Mouse (Mus musculus) urinary bladder, postnatal 36 days (tissue): ENCODE measurements around the gene Lekr1.
"Not testable (repeated sequence)": the region's sequence is repeated elsewhere in the genome, so short reads cannot be mapped to it uniquely, and the experiment has no call there.

Experiments used
- DNase-seq, 2 experiments: peaks; one replicate each; pipeline ENCODE4 v3.0.0; 2022; ENCODE audit warnings: low spot score in 2 of 2, mixed read lengths in 1 of 2

The Lekr1 gene

DNA sequence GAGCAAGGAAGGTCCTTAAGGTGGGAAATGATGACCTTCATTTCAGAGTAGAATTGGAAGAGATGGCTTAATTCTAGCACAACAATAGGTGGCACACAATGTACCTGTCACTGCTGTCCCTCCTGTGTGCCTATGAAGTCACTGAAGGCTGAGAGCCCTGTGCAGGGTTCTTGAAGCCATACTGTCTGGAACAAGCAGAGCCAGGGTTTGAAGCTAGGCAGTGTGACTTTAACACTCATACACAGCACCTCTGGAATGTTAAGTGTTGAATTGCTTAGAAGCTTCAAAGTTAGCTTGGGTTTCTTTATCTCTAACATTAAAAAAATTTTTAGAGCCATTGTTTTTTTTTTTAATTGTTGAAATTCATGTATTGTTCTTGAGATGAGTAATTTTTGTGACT lies 100.4 kb downstream of the Lekr1 start:
- DNase-seq = no peak

DNA sequence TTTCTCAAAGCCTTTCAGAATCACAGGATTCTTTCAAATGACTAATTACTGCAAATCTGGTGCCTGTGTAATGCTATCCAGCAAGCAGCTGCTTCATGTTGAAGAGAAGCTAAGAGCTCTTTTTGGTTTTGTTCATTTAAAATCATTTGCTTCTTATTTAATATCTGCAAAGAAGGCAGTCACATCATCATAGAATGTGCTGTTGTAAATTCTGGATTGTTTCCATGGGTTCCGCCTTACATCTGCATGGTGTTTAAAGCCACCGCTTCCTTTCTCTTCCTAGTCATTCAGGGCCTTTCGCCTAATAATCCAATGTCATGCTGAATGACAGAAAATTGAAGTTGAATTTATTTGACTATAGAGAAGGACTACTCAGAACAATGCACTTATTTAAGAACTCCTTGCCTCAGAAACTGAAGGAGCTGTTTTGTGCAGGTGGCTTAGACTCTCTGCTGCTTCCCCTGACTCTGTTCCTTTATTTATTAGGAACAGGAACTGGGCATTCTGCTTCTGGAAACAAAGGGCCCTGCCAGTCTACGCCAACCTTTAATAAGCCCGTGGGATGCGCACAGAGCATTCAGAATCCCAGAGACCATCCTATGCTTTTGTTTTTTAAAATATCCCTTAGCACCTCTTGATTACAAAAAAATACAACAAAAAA lies 101.3 kb downstream of the Lekr1 start:
- DNase-seq = no peak

DNA sequence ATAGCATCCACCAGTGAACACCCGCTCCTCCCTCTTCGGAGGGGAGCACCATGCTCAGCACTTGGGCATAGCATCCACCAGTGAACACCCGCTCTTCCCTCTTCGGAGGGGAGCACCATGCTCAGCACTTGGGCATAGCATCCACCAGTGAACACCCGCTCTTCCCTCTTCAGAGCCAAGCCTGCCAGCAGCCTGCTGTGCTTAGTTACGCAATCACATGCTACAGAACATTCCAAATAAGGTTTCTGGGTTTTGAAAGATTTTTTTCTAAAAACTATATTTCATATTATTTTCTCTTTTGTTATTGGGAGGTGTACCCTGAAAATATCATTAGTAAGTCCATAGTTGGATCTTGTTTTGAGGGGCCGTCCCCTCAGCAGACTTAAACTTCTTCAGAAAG lies 103.6 kb downstream of the Lekr1 start:
- not testable (repeated sequence) for DNase-seq

DNA sequence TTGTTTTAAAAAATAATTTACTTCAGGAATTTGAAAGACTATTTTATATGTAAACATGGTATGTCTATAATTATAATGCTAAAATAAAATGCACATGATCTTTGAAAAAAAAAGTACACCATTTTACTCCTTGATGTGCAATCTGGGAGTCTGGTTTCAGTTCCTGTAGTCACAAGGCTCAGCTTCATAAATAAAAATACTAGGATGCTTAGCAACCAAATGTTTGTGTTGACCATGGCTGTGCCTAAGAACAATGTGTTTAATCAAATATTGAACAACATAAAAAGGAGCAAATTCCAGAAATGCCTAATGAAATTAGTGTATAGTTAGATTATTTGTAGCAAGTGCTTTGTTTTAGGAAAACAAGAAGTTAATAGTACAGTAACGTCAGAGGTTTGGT lies 107.9 kb downstream of the Lekr1 start:
- DNase-seq = no peak

DNA sequence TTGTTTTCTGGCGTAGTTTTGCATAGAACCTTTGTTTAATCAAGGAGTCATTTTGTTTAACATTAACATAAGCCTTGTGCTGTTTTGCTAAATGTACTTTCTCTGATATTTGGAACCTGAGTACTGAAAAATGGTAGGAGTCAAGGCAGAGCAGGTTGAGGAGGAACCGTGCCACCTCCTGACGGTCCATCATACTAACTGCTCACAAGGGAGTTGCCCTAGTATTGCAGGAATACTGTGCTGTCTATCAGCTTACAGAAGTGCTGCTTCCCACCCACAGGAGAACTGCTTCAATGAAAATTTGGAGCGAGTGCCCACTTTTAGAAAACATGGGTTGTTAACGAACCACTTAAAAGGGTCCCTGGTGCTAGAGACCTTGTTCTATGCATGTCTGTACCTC lies 109.1 kb downstream of the Lekr1 start:
- DNase-seq = no peak

DNA sequence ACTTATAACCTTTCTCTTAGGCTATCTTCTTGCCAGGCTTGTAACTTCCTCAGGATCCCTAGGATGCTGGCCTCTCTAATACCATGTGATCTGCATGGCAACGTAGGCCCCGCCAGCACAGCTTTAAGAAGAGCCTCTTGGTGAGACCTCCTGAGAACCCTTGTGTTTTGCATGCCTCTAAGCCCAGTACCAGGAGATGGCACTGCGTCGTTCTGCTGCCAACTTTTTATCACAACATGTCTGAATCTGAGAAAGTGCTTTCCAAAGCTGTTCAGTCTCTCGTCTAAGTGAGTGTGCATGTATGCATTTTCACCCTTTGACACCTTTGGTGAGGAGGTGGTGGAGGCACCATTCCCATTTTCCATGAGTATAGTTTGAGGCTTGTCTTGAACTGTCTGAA lies 116.2 kb downstream of the Lekr1 start:
- DNase-seq = no peak

DNA sequence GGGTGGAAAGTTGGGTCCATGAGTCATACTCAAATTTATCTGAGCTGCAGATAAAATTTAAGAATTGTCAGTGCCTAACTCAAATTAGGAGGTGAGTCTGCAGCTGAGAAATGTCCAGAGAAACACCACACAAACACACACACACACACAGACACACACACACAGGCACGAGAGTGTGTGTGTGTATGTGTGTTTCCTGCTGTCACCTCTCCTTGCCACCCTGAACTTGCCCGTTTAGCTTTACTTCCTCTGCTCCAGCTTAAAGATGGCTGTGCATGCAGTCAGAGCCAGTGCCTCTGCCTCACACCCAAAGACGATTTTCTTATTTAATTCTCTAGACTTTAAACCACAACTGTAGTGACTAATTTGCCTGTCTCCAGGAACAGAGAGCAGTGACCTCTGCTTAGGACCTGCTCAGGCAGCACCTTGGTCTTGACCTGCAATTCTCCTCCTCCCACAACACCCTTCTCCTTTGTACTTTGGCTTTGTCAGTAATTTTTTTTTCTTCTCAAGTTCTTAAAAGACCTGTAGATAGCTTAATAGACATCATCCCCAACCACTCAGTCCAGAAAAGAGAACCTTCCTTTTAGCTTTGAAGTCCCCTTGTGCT lies 124.2 kb downstream of the Lekr1 start:
- DNase-seq = no peak

DNA sequence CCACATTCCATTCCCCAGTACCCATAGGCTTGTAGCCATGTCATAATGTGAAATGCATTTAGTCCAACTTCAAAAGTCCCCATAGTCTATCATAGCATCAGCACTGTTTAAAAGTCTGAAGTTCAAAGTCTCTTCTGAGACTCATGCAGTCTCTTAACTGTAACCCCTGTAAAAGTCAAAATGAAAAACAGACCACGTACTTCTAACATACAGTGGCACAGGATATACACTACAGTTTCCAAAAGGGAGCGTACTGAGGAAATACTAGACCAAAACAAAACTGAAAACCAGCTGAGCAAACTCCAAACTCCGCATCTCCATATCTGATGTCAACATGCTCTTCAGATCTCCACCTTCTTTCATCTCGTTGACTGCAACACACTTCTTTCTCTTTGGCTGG lies 127.5 kb downstream of the Lekr1 start:
- no peak for DNase-seq

DNA sequence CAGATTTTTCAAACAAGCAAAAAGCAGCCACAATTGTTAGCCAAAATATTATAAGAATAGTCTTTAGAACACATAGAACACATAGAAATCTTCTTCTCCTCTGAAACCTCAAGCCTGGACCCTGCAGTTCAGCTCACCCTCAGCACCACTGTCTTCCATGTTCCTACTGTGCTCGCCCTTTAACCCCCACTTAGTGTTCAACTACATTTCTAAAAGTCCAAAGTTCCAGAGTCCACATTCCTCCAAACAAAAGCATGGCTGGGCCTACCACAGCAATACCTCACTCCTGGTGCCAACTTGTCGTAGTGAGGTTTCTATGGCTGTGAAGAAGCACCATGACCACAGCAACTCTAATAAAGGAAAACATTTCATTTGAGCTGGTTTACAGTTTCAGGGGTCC lies 128.7 kb downstream of the Lekr1 start:
- no peak for DNase-seq

DNA sequence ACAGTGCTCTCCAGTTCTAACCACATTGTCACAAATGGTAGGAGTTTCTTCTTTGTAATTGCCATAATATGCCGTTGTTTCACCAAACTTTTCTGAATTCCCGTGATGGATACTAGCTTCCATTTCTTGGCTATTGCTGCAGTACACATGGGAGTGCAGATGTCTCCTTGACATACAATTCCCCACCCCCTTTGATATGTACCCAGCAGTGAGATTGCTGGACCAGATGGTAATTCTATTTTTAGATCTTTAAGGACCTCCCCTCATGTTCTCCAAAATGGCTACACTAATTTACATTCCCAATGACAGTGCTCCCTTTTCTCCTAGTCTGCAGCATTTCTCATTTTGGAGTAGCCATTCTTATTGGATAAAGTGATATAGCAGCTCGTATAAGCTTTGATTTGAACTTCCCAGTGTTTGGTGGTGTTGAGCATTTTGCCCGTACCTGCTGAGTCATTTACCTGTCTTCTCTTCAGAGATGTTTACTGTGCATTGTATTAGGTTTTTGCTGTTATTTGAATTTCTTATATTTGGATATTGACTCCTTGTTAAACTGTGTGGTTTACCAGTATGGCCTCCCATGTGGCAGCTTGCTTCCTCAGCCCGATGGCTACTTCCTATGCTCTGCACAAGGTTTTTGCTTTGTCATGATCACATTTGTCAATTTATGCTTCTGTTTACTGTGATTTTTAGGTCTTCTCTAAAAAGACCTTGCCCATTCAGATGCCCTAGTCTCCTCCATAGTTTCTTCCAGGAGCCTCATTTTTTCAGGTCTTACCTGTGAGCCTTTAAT lies 131.5 kb downstream of the Lekr1 start:
- DNase-seq = no peak

DNA sequence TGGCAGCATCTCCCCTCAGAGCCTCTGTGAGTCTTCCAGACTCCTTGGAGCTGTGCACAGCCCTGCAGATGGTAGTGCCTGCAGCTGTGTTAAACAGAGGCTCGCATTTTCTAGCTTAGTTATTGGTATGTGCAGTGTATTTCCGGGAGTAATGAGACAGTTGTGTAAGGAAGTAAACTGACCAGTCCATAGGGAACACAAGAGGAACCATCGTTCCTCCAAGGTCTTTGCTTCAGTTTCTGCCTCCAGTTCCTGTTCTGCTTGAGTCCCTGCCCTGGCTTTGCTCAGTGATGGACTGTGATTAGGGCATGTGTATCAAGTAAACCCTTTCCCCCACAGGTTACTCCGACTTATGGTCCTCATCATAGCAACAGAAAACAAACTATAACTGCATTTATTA lies 134.9 kb downstream of the Lekr1 start:
- DNase-seq = no peak

DNA sequence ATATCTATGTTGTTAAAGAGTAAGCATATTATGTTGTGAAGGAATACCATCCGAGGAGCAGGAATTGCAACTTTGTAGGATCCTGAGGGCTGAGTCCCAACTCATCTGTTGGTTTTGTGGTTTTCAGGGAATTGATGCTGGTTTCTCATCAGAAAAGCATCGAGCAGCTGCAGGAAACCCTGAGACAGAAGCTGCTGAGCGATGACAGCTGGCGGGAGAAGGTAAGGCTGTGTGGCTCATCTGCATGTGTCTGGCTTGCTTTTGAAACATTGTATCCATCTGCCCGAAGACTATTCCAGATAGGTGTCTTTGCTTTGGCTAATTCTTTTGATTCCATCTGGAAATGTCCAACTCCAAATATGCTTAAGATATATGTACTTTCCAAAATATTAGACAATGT lies 136.2 kb downstream of the Lekr1 start:
- no peak for DNase-seq

DNA sequence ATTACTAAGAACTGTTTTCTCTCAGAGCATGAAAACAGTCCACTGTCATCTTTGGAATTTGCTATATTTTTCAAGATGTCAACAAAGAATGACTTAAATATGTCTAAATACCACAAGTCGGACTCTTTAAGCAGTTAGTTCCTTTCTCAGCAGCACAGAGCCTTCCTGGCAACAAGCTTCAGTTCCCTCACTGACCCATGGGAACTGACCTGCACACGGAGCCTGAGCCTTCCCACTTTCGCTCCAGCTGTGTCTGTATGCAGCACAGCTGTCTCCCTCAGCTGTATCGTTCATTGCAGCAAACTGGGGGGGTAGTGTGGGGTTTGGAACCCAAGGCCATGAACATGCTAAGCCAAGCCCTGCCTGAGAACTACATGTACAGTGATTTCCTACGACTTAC lies 136.8 kb downstream of the Lekr1 start:
- DNase-seq = no peak

DNA sequence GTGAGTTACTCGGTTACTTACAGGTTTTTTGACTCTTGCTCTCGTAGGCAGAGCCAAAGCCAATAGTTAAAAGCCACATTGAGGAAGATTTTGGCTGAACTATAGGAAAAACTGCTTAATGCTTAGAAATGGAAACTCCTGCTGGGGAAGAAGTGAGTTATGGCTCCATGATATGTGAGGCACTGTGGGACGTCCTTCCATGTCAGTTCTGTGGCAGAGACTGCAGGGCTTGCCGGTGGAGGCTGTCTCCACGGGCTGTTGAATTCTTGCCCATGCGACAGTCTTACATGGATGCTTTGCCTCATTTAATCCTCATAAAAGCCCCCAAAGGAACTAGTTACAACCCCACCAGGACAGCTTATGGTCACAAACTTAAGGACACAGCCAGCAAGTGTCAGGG lies 148.9 kb downstream of the Lekr1 start:
- DNase-seq = no peak

DNA sequence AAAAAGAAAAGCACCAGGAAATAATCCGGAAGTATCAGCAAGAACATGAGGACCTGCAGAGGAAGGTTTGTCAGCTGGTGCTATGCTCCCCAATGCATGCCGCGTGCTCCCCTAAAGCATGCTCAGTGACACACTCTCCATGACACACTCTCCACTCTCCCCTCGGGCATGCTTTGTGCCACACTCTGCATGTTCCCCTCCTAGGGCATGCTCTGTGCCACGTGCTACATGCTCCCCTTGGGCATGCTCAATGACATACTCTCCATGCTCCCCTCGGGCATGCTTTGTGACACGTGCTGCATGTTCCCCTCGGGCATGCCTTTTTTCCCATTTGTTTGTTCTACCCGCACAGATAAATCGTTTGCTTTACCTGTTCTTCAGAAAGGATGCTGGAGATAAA lies 150.0 kb downstream of the Lekr1 start:
- no peak for DNase-seq

DNA sequence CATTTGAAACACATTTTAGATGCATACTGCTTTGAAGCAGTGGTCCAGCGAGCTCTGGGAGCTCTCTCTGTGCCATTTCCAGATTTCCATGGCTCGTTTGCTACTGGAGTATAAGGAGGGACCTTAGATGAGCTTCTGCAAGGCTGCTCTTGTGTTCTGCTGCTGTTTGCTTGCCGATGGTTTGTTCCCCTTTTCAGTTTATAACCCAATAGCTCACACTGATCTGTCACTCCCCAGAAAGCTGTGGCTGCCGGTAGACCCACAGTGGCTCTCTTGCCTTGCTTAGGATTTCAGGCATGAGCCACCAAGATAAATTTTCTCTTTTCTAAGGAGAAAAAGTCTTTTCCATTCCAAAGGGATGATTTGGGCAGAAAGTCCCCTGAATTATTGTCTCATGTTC lies 152.6 kb downstream of the Lekr1 start:
- no peak for DNase-seq

DNA sequence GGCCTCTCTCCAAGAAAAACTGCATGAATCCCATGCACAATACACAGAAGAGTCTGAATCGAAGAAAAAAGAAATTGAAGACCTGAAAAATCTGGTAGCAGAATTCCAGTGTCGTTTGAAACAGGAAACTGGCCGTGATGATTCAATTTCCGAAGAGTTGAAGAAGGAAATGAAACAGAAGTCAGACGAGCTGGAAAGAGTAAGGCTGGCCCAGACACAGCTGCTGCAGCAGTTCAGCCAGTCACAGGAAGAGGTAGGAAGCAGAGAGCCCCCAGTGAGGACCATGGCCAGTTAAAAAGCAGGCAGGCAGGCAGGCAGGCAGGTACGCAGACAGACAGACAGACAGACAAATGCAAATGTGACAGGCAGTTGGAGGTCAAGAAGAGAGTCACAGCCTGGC lies 153.8 kb downstream of the Lekr1 start:
- DNase-seq = no peak

DNA sequence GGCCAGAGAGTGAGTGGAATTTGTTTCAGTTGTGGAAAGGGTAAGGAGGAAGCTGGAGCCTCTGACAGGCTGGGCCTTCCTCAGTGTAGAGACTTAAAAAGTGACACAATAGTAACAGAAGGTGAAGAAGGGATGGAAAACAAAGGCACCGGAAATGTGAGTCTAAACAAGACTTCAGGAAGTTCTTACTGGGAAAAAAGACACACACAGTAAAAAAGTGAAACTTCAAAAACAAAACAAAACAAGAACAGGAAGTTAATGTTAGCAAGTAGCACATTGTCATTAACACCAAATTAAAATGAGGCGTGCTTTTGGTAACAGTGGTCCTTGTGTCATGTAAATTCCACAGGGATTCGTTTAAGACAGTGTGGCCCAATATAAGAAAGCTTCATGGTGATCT lies 158.9 kb downstream of the Lekr1 start:
- no peak for DNase-seq

DNA sequence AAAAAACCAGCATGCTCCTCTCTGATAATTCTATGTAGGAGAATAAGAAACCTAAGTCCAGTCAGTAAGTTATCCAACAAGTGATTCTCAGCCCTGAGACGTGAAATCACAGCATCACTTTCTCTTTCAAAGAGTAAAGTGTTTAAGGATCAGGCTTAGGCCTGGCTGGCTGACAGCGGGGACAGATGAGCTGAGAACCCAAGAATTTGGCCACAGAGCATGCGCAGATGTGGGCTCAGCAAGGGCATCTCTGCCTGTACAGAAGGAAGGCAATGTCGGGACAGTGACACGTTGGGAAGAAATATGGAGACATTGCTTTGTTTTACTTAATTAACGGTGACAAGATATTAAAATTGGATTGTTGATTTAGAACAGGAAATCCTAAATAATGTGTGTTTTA lies 160.7 kb downstream of the Lekr1 start:
- DNase-seq = no peak

DNA sequence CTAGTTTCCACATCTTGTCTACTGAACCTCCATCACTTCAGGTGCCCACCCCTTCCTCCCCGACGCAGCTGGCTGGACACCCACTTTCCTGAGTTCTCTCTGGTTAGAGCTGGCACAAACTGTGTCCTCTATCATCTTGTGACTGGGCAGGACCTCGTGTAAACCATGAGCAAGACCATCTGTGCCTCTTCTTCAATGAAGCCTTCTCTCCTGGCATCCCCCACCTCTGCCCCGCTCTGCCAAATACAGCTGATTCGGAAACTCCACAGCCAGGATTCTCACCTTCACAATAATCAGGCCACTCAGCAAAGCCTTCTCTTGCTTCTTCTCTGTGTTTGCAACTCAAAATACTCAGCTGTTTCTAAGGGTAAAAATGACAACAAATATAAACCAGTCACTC lies 161.4 kb downstream of the Lekr1 start:
- no peak for DNase-seq

DNA sequence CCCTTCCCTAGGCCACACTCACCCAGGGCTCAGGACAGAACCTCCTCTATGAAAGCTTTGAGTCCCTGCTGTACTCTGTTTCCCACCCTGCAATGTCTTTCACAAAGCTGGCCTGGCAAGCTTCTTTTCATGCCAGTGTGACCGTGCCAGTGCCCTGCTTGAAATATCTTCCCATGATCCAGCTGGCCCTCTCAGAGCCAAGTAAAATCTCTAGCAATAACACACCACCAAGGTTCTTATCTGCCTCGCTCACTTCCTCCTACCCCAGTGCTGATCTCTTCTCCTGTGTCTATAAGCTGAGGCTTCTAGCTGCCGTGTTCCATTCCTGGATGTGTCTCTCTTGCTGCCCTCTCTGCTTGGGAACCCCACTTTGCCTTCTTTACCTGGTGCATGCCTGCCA lies 162.0 kb downstream of the Lekr1 start:
- DNase-seq = peak in 1 of 2 experiments; percentile 22

DNA sequence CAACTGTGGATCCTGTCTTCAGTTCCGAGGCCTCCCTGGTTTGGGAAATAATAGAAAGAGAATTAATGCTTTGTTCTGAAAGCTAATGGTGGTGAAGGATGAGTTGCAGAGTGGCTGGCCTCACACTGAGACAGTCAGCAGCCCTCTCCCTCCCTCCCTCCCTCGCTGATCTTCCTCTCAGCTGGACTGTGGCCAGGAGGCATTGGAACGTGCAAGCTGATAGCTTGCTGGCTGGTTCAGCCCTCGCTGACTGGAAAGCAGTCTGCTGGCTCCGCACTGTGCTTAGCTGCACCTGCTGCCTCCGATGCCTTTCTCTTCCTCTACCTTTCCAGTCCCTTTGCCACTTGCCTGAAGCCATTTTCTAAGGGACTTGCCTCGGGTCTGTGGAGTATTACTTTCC lies 163.2 kb downstream of the Lekr1 start:
- peak in 1 of 2 experiments; percentile 69 for DNase-seq

DNA sequence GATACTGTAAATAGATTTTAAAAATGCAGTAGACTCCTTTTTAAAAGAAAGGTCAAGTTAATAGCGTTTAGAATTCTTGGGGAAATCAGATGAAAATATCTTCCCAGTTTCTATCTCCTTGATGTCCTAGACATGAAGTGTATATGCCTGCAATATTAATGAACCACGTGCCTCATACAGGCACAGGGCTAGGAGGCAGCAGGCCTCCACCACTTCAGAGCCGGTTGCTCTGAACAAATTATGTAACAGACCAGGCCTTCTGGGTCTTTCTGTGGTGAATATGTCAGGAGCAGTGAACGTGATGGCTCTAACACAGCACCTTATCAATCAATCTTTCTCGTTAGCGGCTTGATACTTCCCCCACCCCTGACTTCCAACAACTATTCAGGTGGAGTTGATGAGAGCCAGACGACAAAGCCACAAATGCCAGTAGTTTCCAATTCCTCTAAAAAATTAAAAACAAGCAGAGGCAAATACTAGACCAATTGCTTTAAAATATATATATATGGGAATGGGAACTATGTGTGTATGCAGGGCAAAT lies 164.0 kb downstream of the Lekr1 start:
- DNase-seq = no peak
